Mouse (Mus musculus) heart, adult 18-20 months (tissue): ENCODE data around the gene Cacna2d4. TPM values are rescaled to one million over a fixed set of nuclear protein-coding genes. Genes with fewer than 3 reads are reported as not detected.
A peak's percentile ranks its signal among the peaks of the same experiment; 100 is the strongest.
"Not testable (repeated sequence)": the region's sequence is repeated elsewhere in the genome, so short reads cannot be mapped to it uniquely, and the experiment has no call there.

ENCODE experiments used
- DNase-seq, 2 experiments: peaks; one replicate each; pipeline ENCODE4 v3.0.0; 2021 to 2022; ENCODE audit warnings: mixed read lengths in 1 of 2
- total RNA-seq, 2 experiments: library from RNA; stranded (reverse); gene quantifications; 2 replicates each; pipeline ENCODE4 v1.2.3; 2021

Gene Cacna2d4
- total RNA-seq, 2 experiments from 2014 or later = not detected

DNA sequence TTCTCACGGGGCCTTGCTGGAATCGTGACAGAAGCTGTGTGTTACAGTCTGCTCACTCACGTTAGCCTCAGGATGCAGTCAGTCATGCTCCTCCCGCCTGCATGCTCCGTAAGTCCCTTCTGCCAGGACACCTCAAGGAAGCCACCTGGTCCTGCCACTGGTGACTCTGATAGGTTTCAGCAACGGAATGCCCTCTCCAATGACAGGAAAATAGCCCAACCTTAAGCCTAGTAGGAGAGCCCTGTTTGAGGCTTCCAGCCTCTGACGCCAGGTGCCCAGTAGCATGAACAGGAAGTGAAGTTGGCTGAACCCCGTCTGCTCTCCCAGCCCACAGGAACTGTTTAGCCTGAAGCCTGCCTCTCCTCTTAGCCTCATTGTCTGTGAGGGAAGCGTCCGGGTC, 109.9 kb downstream of the Cacna2d4 start:
- DNase-seq = no peak

DNA sequence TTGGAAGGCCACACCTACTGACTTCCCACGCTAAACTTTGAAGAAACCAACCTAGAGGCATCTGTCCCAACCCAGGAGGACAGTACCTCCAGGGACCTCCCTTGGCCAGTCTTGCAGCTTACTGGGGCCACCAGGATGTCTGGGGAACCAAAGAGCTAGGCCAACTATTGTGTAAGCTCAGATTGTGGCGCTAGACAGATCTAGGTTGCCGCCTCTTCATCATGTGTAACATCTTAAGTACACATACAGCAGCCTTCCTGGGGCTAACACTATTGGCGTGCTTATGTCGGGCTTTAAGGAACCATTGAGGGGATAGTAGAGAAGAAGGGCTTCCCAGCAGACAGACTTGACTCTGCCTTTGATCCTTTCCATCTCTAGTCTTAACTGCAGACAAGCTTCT, 111.5 kb downstream of the Cacna2d4 start:
- no peak for DNase-seq

DNA sequence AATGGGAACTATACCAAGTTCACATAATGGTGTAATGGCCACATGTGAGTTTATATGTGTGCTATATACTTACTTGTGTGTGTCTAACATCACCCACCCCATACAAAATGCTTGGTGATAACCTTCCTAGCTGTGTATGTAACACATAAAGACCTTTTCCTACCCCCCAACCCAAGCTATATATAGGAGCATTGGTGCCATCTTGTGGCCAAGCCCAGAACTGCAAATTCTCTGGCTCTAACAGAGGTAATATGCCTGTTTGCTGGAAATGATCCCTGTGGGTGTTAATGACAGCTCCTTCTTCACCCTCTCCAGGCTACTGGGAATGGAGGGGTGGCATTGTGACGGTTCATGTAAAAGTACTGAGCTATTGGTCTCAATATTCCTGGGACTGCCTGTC, 111.9 kb downstream of the Cacna2d4 start:
- DNase-seq = peak; percentile 52 to 89

DNA sequence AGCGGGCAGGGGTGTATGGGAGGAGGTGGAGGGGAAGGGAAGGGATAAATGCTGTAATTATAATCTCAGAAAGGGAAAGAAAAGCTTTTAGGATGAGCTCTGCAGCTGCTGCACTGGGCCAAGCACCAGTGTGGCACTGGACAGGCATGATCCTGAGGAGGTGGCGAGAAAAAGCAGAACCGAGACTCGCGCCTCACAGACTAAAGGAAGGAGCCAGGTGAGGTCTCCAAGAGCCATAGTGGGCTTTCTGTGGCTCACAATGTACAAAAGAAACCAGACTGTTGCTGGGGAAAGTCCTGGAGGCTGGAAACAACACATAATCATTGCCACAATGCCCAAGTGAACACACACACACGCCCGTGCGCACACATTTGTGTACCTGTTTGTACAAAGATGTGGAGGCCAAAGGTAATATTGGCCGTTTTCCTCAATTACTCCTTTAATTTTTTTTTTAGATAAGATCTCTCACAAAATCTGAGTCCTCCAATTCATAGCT, 114.4 kb downstream of the Cacna2d4 start:
- no peak for DNase-seq

DNA sequence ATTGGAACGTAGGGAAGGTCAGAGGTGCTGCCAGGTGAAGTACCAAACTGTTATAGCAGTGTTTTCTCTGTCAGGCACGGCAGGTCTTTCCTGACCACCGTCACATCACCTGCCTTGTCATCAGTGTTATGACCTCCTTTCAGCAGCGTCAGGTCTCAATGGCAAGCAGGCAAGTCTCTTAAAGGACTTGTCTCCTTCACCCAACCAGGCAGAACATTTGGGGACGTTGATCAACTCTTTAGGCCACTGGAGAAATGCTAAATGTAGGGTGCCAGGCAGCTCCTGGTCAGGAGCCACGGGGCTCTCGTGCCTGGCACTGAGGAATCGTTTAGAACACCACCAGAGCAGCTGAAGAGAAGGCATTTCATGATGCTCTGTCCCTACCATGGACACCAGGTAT, 115.3 kb downstream of the Cacna2d4 start:
- no peak for DNase-seq

DNA sequence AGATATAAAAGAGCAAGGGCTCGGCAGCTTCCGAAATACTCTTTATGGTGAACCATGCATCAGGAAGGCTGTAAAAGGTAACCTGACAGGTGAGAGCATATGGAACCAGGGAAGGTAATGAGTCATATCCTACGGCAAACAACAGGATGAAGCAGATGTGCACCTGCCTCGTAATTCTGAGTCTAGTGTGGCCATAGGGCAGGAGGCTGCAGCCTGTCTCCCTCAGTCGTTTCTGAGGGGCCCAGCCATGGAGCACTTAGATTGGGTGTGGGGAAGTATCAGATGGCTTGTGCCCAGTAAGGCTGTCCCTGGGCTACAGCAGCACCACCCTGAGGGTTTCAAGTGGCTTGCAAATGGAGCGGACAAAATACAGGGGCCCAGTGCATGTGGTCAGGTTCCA, 116.2 kb downstream of the Cacna2d4 start:
- no peak for DNase-seq

DNA sequence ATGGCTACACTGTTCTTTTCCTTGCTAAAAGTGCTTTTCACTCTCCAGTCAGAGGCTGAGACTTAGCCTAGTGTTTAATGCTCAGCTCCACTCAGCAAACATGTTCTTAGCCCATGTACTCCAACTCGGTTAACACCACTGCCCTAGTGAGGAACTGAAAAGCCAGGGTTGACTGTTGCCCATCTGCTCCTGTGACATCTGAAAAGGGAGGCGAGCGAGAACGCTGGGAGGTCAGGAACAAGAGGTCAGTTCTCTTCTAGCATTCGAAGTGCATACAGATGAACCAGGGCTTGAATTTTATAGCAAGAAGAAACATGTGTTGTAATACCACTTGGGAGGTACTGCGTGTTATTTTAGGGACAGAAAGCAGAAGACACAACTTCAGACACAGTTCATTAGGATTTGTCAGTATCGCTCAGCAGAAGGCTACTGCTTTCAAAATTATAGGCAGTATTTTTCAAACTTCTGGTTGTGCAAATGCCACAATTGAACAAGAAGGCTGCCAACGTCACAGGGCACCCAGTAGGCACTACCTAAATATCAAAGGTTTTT, 121.8 kb downstream of the Cacna2d4 start:
- DNase-seq = no peak

DNA sequence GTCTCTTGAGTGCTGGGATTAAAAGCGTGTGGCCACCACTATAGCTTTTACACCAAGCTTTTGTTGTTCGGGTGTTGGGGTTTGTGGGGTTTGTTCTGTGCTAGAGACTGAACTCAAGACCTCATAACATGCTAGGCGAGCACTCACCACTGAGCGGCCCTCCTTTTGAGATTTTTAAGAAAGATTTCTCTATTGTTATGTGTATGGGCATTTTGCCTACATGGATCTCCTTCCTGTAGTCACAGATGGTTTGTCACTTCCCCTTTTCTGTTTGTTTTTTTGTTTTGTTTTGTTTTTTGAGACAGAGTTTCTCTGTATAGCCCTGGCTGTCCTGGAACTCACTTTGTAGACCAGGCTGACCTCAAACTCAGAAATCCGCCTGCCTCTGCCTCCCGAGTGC, 123.9 kb downstream of the Cacna2d4 start:
- not testable (repeated sequence) for DNase-seq

DNA sequence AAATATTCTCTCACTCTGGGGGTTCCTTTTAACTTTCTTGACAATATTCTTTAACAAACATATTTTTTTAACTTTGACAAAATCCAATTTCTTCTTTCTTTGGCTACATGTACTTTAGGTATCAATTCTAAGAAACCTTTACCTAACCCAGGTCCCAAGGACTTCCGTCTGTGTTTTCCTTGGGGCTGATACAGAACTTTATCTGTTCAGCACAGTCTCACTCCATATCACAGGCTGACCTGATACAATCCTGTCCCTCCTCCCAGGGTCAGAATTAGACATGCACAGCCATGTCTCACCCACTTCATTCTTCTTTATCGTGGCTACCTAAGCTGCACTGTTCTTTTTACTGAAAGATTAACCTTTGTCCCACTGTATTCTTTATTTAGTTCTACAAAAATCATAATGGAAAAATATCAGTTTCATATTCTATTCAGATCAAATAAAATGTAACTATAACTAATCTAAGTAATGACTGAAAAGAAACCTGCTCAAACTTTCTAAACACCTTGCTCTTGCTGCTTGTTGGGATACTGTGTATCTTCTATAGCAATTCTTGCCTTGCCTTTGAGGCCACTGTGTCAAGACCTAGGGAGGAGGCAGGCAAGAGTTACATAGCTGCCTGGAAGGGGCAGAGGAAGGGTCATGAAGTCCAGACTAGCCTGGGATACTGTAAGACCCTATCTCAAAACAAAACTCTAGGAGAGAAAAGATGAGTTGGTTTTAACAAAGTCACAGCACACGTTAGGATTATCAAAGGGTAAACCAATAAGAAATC, 124.8 kb downstream of the Cacna2d4 start:
- no peak for DNase-seq

DNA sequence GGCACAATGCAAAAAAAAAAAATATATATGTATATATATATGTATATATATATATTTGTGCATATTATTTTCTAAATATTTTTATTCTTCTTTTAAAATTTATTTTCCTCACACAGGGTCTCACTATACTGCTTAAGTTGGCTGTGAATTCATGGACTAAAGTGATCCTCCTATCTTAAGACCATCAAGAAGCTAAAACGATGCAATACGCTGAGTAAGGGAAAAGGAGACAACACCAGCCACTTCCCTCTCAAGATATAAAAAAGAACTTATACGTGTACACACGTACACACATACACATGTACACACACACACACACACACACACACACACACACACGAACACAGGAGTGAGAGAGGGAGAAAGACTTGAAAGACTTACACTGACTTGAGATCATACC, 127.3 kb downstream of the Cacna2d4 start:
- DNase-seq = no peak

DNA sequence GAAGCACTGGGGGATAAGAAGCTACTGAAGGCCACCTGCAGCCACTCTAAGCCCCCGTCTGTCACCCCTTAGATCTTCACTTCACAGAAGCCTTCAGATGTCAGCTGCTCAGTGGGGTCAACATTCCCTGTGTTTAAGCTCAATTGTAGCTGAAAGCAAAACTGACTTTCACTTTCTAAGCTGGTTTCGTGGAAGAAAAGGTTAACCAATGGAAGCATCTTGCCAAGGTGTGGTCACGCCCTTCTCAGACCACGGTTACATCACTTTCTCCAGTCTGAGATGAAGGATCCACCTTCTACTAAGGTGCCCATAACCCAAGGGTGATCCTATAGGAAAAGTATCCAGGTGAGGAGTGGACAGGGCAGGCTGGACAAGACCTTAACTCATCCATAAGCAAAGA, 130.5 kb downstream of the Cacna2d4 start:
- not testable (repeated sequence) for DNase-seq

DNA sequence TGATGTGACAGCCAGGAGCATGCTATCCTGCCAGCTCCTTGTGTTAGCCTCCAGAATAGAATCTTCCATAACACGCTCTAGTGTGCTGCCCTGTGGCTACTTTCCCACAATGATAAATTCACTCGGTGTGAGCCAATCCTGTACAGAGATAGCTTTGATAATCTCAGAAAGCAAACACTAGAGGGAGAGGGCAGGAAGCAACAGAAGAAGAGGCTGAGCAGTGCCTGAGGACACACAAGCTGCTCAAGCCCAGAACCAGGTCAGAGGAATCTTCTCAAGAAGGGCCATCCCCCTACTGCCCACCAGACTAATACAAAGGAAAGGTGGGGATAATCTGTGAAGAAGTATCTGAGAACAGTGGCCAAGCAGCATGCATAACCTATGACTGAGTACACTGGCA, 131.1 kb downstream of the Cacna2d4 start:
- DNase-seq = peak in 1 of 2 experiments; percentile 15

DNA sequence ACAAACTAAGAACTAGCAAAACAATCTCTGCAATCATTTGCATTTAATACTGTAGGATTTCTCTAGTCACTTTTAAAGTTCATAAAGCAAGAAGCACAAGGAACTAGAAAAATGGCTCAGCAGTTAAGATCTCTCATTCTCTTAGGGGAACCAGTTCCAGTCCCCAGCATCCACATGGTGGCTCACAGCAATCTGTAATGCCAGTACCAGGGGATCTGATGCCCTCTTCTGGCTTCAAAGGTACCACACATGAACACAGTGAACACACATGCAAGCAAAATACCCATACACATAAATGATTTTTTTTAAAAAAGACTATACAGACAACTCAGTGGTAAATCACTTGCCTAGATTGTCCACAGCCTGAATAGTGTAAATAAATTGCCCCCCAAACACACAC, 135.3 kb downstream of the Cacna2d4 start:
- DNase-seq = no peak

DNA sequence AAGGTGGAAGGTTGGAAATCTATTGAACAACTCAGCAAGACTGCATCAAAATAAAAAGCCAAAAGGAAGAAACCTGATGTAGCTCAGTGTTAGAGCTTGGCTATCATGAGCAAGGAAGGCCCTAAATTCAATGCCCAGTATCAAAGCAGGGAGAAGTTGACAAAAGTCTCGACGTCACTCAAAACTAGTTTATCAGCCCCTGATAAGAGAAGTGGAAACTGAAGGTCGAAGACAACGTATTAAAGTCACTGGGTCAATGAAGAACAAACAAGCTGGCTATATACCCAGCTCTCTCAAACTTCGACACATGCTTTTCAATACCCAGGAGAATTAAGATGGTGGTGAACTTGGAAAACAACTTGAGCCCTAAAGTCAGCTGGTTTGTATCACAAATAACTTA, 135.9 kb downstream of the Cacna2d4 start:
- DNase-seq = no peak

DNA sequence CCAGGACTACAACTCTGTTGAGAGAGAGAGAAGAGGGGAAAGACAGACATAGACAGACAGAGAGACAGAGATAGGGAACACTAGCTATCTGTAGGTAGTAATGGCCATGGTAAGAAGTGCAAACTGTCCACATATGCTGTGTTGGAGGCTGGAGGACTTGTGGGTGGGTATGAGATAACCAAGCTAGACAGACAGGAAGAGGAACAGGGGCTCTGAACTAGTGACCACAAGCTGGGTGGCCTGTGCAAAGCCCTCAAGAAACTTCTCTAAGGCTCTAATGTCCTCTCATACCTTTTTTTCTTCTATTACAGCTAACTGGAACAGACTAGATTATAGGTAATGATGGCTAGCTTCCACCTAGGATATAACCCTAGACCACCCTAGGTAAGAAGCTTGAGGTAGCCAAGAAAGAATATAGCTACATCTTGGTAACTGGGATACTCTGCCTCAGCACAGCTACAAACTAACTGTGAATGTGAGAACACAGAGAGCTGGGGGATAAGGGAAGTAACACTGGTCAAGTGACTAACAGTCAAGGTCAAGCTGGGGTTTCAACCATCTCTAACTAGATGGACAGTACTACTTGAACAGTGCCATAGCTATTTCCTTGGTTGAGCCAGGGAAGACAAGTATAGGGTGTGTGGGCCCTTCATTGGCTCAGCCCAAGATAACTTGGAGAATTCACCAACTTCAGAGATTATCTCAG, 136.8 kb downstream of the Cacna2d4 start:
- DNase-seq = no peak

DNA sequence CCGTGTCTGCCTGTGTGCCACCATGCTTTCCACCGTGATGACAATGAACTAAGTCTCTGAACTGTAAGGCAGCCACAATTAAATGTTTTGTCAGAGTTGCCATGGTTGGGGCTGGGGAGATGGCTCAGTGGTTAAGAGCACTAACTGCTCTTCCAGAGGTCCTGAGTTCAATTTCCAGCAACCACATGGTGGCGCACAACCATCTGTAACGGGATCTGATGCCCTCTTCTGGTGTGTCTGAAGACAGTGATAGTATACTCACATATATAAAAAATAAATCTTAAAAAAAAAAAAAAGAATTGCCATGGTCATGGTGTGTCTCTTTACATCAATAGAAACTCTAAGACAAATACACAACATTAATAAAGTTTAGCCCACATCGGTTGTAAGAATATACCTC, 138.7 kb downstream of the Cacna2d4 start:
- DNase-seq = no peak

DNA sequence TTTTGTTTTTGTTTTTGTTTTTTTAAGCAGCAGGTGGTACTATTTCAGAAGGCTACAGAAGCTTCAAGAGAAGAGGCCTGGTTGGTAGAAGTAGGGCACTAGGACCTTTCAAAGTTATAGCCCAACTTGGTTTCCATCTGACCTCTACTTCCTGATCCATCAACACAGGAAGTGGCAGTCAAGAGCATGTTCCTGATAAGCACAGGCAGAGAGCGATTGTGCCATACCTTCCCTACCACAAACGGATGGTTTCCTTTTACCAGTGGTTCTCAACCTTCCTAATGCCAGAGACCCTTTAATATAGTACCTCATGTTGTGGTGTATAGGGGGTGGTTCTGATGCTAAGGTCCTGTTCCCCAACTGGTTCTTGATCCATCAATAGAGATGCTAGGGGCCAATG, 141.3 kb downstream of the Cacna2d4 start:
- peak in 1 of 2 experiments; percentile 21 for DNase-seq

DNA sequence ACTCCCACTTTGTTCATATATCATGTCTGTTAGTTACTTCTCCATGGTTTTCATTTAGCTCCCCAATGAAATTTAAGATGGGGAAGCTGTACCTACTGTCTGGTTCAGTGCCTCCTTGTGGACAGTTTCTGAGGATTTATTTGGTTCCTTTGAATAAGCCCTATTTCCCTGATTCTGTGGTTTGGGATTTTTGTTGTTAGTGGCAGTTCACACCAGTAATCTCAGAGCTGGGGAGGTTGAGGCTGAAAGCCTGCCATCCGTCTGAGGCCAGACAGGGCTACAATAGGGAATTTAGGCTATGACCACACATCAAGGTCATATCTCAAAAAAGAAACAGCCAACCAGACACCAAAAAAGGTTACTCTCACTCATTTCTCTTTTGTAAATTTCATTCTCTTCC, 142.3 kb downstream of the Cacna2d4 start:
- DNase-seq = no peak

DNA sequence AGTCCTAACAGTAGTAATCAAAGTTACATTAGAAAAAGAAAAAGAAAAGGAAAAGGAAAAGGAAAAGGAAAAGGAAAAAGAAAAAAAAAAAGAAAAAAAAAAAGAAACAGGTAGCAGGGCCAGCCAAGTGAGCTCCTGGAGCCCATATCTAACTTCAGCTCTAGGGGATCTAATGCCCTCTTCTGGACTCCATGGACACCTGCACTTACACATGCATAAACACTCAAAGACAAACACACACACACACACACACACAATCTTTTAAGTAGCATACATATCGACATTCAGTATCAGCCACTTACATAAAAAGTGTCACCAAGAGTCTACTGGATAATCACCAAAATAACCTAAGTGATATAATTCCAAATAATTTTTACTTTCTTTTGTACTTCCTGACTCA, 149.3 kb downstream of the Cacna2d4 start:
- no peak for DNase-seq

DNA sequence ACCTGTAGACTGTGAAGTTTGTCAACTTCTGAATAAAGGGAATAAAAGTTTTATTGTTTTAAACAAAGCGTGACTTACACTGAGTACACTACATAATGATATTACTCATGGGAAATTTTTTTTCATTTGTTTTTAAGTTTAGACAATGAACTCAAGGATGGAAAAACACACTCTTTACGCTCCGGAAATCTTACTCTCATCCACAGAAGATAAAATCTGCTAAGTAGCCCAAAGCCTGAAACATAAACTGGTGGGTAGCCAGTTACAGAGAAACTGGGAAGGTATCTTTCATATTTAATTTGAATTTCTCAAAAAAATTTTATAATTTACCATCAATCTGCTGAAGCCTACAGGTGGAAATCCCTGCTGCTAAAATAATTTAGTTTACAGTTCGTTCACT, 150.1 kb downstream of the Cacna2d4 start:
- no peak for DNase-seq

DNA sequence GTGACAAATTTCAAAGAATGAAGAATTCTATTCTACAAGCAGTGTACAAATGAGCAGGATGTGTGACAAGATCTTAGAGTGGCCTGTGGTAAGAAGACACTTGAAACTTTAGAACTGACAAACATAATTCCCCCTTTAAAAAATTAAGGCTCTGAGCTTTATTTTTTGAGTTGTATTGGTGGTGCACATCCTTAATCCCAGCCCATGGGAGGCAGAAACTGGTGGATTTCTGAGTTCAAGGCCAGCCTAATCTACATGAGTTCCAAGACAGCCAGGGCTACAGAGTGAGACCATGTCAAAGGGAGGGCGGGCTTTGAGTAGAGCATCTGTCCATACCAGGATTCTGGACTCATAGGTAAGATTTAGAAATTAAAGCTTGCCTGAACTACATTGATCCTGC, 150.5 kb downstream of the Cacna2d4 start:
- DNase-seq = no peak

DNA sequence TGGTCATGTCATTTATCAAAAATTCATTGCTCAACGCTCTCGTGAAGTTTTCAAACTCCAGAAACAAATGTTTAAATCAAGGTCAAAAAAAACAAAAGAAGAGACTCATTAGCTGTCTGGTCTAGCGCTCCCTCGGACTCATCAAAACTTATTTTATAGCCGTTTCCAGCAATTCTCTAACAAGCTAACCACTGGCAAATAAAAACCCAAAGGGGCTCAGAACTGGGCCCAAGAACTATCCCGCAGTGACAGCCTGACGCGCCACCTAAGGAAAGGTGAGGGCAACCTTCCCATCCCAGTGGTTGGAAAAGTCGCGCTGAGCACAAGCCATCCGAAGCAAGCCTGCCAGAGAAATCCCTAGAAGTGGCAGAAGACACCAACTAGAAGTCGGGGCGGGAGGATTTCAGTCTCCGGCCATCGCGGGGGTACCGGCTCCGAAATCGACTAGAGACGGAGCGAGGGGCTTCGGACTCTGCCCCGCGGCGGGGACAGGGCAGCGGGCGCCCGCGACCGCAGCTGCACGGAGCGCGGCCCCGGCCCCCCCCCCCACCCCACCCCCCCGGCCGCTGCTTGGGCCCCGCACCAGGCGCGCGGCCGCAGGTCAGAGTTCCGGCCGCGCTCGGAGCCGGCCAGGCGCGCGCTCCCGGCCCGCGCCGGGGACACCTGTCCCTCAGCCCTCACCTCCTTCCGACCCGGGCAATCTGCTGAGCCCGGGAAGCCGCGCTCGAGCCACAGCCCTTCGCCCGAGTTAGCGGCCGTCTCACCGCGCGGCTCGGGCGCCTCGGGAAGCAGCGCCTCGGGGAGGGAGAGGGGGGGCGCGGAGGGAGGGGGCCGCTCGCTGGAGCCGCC, 151.7 kb downstream of the Cacna2d4 start:
- peak; percentile 37 to 66 for DNase-seq

DNA sequence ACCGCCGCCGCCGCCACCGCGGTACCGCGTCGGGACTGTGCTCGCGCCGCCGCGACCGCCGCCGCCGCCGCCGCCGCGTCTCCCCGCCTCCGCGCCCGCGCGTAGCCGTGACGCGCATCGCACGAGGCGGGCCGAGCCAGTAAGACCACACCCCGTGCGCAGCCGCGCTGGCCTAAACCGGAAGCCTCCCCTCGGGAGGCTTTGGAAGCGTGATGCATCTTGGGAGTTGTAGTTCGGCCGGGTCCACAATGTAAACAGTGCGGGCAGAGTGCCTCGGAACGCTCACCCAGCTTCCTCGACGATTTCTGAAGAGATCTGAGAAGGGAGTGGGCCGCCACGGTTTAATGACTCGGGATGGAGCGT, 152.3 kb downstream of the Cacna2d4 start:
- peak; percentile 97 to 98 for DNase-seq
